Mouse (Mus musculus) frontal cortex, adult (tissue): Measurements from ENCODE around the gene Cdc6.

Experiments used
- ATAC-seq: cut with Nextera tagmentation; 2 replicates; pipeline ENCODE4 v1.9.2; 2017; ENCODE audit warnings: mild to moderate bottlenecking, moderate library complexity, mixed read lengths; ENCODE audit not compliant: low TSS enrichment

The Cdc6 gene

DNA sequence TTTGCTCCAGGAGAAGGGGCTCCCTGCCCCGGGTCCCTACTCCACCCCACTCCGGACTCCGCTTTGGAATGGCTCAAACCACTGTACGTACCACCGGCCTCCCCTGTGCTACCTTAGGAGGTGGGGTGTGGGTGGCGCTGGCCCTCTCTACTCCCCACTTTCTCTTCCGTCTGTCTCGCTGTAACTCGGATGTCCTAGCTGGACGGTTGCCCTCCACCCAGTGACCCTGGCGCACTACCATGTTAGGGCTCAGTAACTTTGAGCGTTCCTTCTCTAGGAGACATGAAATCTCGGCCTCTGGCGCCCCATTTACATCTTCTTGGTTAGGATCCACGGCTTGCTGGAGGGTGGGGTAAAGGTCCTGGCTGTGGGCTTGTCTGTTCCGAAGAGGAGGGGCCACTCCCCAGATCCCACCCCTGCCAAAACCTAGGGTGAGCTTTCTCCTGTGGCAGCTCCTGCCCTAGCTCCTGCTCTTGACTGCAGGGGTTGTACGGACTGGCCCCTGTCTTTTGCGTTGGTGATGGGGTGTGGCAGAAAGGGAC, 53.5 kb downstream of the Cdc6 start:
- no peak for ATAC-seq

- no peak for ATAC-seq
Observed at GRCm38 (mm10) chr11:98961766-98962165, 54.2 kb downstream of the Cdc6 start.

DNA sequence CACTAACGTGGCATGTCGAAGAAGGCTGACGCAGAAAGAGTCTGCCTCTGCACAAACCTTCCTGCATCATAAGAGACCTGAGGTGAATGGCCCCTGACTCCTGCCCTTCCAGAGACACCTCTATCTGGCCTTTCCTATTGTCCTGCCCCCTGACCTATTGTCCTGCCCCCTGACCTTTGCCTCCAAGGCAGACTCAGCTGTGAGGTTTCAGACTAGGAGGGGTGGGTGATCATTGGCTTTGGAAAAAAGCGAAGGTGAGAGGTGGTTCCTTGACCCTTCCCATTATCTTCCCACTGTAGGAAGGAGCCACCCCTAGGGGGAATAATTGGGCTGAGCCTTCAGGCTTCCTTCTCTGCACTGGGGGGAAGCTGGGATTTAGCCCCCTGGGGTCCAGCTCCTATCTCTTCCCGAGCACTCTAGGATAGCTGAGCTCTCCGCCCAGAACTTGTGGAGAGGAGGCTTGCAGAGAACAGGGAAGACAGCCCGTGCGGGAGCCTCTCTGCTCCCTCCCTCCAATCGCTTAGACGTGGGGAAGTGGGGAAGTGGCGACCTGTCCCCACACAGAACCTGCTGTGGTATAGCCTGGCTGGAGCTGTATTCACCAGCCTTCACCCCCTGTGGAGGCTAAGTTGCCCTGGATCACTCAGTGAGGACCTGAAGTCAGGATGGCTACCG, 55.0 kb downstream of the Cdc6 start:
- no peak for ATAC-seq

GRCm38 (mm10) chr11:98963191-98964021, 55.8 kb downstream of the Cdc6 start:
- ATAC-seq, result no peak

DNA sequence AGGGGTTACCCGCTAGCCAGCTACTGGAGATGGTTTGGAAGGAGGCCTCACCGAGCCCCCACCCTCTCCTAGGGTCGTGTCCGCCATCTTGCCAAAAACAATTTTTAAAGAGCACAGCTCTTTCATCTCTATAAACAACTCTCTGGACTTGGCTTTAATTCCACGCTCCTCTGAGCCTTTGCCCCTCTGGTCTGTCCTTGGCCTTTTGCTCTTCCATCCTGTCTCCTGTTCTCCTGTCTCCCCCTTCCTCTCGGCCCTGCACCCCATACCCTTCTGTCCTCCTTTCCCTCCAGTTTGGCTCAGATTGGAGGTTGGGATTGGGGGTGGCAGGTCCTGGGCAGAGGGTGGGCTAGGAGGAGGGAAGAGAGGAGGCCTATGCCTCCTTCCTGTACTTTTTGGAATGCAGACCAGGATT, 56.6 kb downstream of the Cdc6 start:
- ATAC-seq, result no peak

GRCm38 (mm10) chr11:98964616-98965415, 57.2 kb downstream of the Cdc6 start:
- ATAC-seq, result no peak

DNA sequence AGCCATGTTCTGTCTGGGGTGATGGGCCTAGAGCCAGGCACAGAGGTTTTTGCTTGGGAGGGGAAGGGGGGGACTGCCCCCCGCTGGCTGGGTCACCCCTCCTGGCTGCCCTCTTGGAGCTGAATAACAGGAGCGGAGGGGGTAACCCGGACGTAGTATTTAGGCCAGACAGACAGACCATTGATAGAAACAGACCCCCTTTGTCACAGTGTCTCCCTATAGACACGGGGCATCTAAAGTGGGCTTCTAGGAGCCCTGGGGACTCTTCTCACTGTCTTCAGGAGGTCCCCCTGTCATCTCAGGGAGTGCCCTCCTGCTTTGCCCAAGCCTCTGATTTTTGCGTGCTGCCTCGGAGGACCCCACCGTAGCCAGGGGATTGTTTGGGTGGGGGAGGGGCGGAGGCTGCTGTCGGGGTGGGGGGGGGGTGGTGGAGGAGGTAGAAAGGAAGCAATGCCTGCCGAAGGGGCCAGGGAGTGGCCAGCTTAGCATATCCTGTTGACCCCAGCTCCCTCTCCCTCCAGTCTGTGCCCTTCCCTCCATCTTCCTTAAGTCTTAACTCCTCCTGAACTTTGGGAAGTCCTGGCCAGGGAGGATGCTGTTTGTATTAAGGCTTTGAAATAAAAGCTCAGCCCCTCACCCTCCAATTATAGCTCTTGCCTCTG, 57.9 kb downstream of the Cdc6 start:
- no peak for ATAC-seq

GRCm38 (mm10) chr11:98966499-98967141, 59.0 kb downstream of the Cdc6 start:
- ATAC-seq, result peak; percentile 39

- ATAC-seq, result no peak
Observed at GRCm38 (mm10) chr11:98968079-98968478, 60.5 kb downstream of the Cdc6 start.

GRCm38 (mm10) chr11:98968716-98969495, 61.3 kb downstream of the Cdc6 start:
- no peak for ATAC-seq

DNA sequence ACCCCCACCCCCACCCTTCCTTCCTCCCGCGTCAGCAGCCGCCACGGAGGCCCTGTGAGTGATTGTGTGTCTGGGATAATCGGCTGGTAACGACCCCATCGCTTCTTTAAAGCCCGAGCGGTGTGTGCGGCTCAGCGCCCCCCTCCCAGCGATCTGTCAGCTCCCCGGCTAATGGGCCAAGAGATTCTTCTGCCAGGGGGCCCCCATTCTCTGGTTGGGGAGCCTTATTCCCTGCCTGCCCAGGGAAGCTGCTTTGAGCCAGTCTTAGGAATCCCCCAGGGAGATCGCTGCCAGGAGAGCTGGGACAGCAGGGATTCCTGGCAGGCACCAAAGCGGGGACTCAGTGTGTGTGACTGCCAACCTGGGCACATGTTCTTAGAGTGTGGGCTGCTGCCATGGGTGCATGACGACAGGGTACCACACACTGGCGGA, 61.9 kb downstream of the Cdc6 start:
- peak; percentile 63 for ATAC-seq

DNA sequence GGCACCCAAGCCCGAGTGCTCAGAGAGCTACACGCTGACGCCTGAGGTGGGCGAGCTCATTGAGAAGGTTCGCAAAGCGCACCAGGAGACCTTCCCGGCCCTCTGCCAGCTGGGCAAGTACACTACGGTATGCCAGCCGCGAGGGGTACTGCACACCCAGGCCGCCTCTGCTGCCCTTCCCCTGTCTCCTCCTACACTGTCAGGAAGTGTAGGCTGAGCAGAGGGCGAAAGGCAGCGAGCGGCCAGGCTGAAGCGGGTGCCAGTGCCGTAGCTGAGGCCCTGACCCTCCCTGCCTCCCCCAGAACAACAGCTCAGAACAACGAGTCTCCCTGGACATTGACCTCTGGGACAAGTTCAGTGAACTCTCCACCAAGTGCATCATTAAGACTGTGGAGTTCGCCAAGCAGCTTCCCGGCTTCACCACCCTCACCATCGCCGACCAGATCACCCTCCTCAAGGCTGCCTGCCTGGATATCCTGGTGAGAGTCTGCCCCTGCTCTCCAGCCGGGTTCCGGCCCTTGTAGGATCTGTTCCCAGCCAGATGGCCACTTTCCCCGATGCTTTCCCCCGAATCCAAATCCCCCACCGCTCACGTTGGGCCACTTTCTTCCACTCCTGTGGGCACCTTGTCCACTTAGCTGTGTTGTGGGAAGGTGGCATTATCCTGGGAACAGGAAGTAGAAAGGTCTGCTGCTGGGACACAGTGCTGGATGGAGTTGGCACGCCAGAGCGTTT, 62.8 kb downstream of the Cdc6 start:
- no peak for ATAC-seq

DNA sequence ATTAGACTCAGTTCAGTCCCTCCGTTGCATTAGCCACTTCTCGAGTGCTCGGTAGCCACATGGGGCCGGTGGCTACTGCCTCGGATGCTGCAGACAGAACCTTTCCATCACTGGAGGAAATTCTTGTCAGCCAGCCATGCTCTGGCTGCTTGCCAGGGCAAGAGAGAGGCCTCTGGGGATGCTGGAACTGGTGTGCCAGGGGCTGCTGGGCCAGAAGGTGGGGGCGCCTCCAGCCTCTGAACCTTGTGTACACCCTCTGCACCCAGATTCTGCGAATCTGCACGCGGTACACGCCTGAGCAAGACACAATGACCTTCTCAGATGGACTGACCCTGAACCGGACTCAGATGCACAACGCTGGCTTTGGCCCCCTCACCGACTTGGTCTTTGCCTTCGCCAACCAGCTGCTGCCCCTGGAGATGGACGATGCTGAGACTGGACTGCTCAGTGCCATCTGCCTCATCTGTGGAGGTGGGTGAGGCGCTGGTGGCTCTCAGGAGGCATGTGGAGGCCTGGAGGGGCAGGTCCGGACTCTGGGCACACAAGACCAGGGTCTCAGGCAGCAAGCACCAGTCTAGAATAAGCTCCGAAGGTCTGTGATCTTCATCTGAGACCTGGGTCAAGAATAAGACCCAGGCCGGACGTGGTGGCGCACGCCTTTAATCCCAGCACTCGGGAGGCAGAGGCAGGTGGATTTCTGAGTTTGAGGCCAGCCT, 63.9 kb downstream of the Cdc6 start:
- no peak for ATAC-seq

DNA sequence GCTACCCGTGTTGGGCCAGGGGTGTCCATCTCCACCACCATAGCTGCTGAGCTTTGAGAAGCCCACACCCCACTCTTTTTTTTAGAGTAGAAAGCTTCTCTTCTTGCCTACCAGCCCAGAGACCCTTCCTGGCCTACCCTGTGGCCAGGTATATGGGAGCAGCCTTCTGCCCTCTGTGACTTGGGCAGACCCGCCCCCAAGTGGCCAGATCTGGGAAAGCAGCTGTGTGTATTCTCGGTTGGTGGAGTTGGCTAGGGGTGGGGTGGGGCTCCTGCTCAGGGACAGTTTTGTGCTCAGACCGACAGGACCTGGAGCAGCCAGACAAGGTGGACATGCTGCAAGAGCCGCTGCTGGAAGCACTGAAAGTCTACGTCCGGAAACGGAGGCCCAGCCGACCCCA, 64.6 kb downstream of the Cdc6 start:
- ATAC-seq, result no peak

DNA sequence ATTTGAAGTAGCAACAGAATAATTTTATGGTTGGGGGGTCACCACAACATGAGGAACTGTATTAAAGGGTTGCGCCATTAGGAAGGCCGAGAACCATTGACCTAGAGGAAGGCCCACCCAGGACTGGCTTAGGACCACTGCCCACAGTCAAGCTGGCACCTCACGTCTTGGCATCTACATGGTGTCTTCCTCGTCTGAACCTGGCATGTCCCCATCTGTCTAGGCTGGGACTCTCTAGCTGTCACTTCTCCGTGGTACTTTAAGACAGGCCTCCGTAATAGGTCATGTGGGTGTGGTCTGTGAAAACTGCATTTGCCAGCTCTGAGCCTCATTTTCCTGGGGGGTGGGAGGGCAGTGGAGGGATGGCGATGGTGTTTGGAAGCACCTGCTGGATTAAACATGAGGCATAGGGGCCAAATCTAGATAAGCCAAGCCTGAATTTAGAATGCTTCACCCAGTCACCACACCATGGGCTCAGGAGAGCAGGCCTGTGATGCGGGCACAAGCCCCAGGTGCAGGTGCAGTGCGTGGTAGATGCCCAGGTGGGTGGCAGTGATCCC, 65.3 kb downstream of the Cdc6 start:
- no peak for ATAC-seq
